Mouse (Mus musculus): ENCODE results near the gene Capzb. TPM values are rescaled to one million over a fixed set of nuclear protein-coding genes. Genes with fewer than 3 reads are reported as not detected.
A peak's percentile ranks its signal among the peaks of the same experiment; 100 is the strongest.

Capzb gene
- polyA plus RNA-seq, 1 experiment from 2014 or later = 218 TPM

- Histone ChIP-seq H3K4me3 (ENCODE audit: low read depth, low read length) (no peak overlapping the region), H3K27me3 (ENCODE audit: control insufficient read depth, insufficient read depth, low read length) (no peaks in the 10 kb centered on the region), H3K9me3 (ENCODE audit: control insufficient read depth, low read length) (no peaks in the 10 kb centered on the region), H3K27ac (ENCODE audit: low read depth, low read length) (no peak overlapping the region), H3K4me2 (ENCODE audit: low read depth, low read length) (no peak overlapping the region), H3K36me3 (ENCODE audit: control insufficient read depth, insufficient read depth, low read length) (no peaks in the 10 kb centered on the region), H3K9ac (replicated peaks; ENCODE audit: low read depth, low read length) (no peak overlapping the region), H3K4me1 (ENCODE audit: control insufficient read depth, insufficient read depth, low read length) (0 out of 2 replicates have a peak, but pooled peaks cover 2% of the 10 kb centered on the region)
- no peak for ATAC-seq (ENCODE audit: low read depth)
- WGBS = 64% methylated on average over 7 of the region's 7 CpGs
Observed at GRCm38 (mm10) chr4:139202556-139202955, 9.9 kb downstream of the Capzb start.

GRCm38 (mm10) chr4:139203381-139203780 is 10.7 kb downstream of the Capzb start:
- ATAC-seq (ENCODE audit: low read depth) = no peak
- no peak overlapping the region for H3K9ac ChIP-seq (replicated peaks; ENCODE audit: low read depth, low read length)
- no peak overlapping the region for H3K4me2 ChIP-seq (ENCODE audit: low read depth, low read length)
- no peak overlapping the region for H3K4me3 ChIP-seq (ENCODE audit: low read depth, low read length)
- 82% methylated on average over 2 of the region's 2 CpGs for WGBS
- H3K9me3 ChIP-seq (ENCODE audit: control insufficient read depth, low read length) = no peaks in the 10 kb centered on the region
- H3K27ac ChIP-seq (ENCODE audit: low read depth, low read length) = no peak overlapping the region
- no peaks in the 10 kb centered on the region for H3K36me3 ChIP-seq (ENCODE audit: control insufficient read depth, insufficient read depth, low read length)
- H3K4me1 ChIP-seq (ENCODE audit: control insufficient read depth, insufficient read depth, low read length) = peaks cover 9% of the 10 kb centered on the region; the same call in 1 of the 2 replicates
- no peaks in the 10 kb centered on the region for H3K27me3 ChIP-seq (ENCODE audit: control insufficient read depth, insufficient read depth, low read length)

- H3K27ac ChIP-seq (ENCODE audit: low read depth, low read length) = no peak overlapping the region
- no peak overlapping the region for H3K9ac ChIP-seq (replicated peaks; ENCODE audit: low read depth, low read length)
- no peaks in the 10 kb centered on the region for H3K27me3 ChIP-seq (ENCODE audit: control insufficient read depth, insufficient read depth, low read length)
- 57% methylated on average over 5 of the region's 5 CpGs for WGBS
- H3K9me3 ChIP-seq (ENCODE audit: control insufficient read depth, low read length) = no peaks in the 10 kb centered on the region
- H3K36me3 ChIP-seq (ENCODE audit: control insufficient read depth, insufficient read depth, low read length) = no peaks in the 10 kb centered on the region
- H3K4me2 ChIP-seq (ENCODE audit: low read depth, low read length) = no peak overlapping the region
- H3K4me3 ChIP-seq (ENCODE audit: low read depth, low read length) = no peak overlapping the region
- peaks cover 17% of the 10 kb centered on the region for H3K4me1 ChIP-seq (ENCODE audit: control insufficient read depth, insufficient read depth, low read length)
- no peak for ATAC-seq (ENCODE audit: low read depth)
Observed at GRCm38 (mm10) chr4:139205842-139206241, 13.1 kb downstream of the Capzb start.

DNA sequence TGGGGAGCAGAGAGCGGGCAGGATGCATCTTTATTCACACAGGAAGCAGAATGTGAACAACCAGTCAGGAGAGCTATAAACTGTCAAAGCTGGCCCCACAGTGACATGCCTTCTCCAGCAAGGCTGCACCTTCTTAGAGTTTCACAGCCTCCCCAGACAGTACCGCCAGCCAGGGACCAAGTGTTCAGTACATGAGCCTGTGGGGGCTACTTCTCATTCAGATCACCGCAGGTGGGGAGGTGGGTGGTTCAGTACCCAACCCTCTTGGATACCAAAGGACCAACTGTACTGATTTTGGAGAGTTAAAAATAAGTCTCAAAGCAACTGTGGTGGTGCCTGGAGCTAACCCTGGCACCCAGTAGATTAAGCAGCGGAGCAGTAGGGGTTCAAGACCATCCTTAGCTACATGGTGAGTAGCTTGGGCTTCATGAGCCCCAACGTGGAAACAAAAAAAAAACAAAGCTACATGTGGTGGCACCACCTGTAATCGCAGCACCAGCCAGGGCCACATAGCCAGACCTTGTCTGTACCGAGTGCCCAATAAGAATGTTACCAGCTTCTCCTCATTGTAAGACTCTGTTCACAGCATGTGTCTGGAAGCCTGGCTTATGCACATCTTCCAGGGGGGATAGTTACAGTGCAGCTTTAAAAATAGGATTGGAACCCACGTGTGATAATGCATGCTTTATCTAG is 13.8 kb downstream of the Capzb start:
- ATAC-seq (ENCODE audit: low read depth) = no peak
- H3K36me3 ChIP-seq (ENCODE audit: control insufficient read depth, insufficient read depth, low read length) = no peaks in the 10 kb centered on the region

GRCm38 (mm10) chr4:139208236-139209129 is 15.8 kb downstream of the Capzb start:
- Histone ChIP-seq H3K4me2 (ENCODE audit: low read depth, low read length) (no peak overlapping the region), H3K36me3 (ENCODE audit: control insufficient read depth, insufficient read depth, low read length) (no peaks in the 10 kb centered on the region), H3K27me3 (ENCODE audit: control insufficient read depth, insufficient read depth, low read length) (no peaks in the 10 kb centered on the region), H3K4me1 (ENCODE audit: control insufficient read depth, insufficient read depth, low read length) (peaks cover 17% of the 10 kb centered on the region), H3K27ac (ENCODE audit: low read depth, low read length) (peak overlapping the region; percentile 16), H3K9ac (replicated peaks; ENCODE audit: low read depth, low read length) (no peak overlapping the region), H3K9me3 (ENCODE audit: control insufficient read depth, low read length) (no peaks in the 10 kb centered on the region), H3K4me3 (ENCODE audit: low read depth, low read length) (no peak overlapping the region)
- ATAC-seq (ENCODE audit: low read depth) = no peak
- 67% methylated on average over 9 of the region's 9 CpGs for WGBS

More for the DNA sequence above, 13.8 kb downstream of the Capzb start:
- Histone ChIP-seq H3K27ac (ENCODE audit: low read depth, low read length) (no peak overlapping the region), H3K27me3 (ENCODE audit: control insufficient read depth, insufficient read depth, low read length) (no peaks in the 10 kb centered on the region), H3K9ac (replicated peaks; ENCODE audit: low read depth, low read length) (no peak overlapping the region), H3K9me3 (ENCODE audit: control insufficient read depth, low read length) (no peaks in the 10 kb centered on the region), H3K4me2 (ENCODE audit: low read depth, low read length) (no peak overlapping the region), H3K4me3 (ENCODE audit: low read depth, low read length) (no peak overlapping the region), H3K4me1 (ENCODE audit: control insufficient read depth, insufficient read depth, low read length) (peaks cover 17% of the 10 kb centered on the region)
- 92% methylated on average over 8 of the region's 8 CpGs for WGBS

DNA sequence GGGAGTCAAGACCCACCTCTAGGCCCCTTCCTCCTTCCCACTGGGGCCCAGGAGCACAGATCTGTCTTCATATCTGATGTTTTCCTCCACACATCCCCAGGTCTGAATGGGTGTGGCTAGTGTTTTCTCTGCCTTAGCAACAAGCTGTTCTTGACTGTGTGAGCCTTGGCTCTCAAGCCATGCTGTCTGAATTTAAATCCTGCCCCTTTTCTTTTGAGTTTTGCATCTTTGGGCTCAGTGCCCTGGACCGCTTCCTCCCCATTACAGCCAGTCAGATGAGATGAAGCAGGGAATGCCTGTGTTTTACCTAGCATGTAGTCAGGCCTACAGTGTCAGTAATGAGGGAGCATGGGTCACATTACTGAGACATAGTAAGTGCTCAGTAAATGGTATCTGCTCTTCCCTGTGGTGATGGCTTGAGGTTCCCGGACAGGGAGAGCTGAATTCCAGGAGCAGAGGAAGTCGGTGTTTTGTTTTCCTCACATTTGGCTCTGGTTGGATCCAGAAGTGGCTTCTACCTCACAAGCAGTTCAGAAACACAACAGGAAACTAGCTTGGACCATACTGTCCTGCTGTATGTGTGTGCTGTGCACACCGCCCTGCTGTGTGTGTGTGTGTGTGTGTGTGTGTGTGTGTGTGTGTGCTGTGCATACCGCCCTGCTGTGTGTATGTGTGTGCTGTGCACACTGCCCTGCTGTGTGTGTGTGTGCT is 16.6 kb downstream of the Capzb start:
- Histone ChIP-seq H3K9ac (replicated peaks; ENCODE audit: low read depth, low read length) (no peak overlapping the region), H3K9me3 (ENCODE audit: control insufficient read depth, low read length) (no peaks in the 10 kb centered on the region), H3K27me3 (ENCODE audit: control insufficient read depth, insufficient read depth, low read length) (no peaks in the 10 kb centered on the region), H3K4me1 (ENCODE audit: control insufficient read depth, insufficient read depth, low read length) (peaks cover 17% of the 10 kb centered on the region), H3K27ac (ENCODE audit: low read depth, low read length) (peak overlapping the region; percentile 16), H3K36me3 (ENCODE audit: control insufficient read depth, insufficient read depth, low read length) (no peaks in the 10 kb centered on the region), H3K4me2 (ENCODE audit: low read depth, low read length) (no peak overlapping the region), H3K4me3 (ENCODE audit: low read depth, low read length) (no peak overlapping the region)
- ATAC-seq (ENCODE audit: low read depth) = no peak
- WGBS = 72% methylated on average over 5 of the region's 5 CpGs

- H3K27ac ChIP-seq (ENCODE audit: low read depth, low read length) = no peak overlapping the region
- no peak overlapping the region for H3K4me2 ChIP-seq (ENCODE audit: low read depth, low read length)
- ATAC-seq (ENCODE audit: low read depth) = no peak
- H3K9me3 ChIP-seq (ENCODE audit: control insufficient read depth, low read length) = no peaks in the 10 kb centered on the region
- H3K4me1 ChIP-seq (ENCODE audit: control insufficient read depth, insufficient read depth, low read length) = peaks cover 22% of the 10 kb centered on the region
- 75% methylated on average over 17 of the region's 17 CpGs for WGBS
- no peaks in the 10 kb centered on the region for H3K36me3 ChIP-seq (ENCODE audit: control insufficient read depth, insufficient read depth, low read length)
- H3K27me3 ChIP-seq (ENCODE audit: control insufficient read depth, insufficient read depth, low read length) = no peaks in the 10 kb centered on the region
- no peak overlapping the region for H3K9ac ChIP-seq (replicated peaks; ENCODE audit: low read depth, low read length)
- no peak overlapping the region for H3K4me3 ChIP-seq (ENCODE audit: low read depth, low read length)
Observed at GRCm38 (mm10) chr4:139211975-139212831, 19.5 kb downstream of the Capzb start.

DNA sequence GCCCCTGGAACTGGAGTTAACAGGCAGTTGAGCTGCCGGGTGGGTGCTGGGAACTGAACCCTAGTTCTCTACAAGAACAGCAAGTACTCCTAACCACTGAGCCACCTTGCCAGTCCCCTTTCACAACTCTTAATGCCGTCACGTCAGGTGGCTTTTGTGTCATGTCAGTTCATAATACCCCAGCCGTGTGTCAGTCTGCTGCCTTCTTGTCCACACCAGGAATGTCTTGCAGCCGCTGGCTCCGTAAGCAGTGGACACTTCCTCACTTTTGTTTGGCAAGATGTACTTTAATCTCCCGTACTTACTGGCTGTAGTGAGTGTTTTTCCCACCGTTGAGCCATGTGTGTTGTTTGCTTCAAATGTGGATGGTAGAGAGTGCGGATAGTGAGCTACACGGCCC is 20.4 kb downstream of the Capzb start:
- 89% methylated on average over 10 of the region's 10 CpGs for WGBS
- H3K4me2 ChIP-seq (ENCODE audit: low read depth, low read length) = no peak overlapping the region
- H3K4me3 ChIP-seq (ENCODE audit: low read depth, low read length) = no peak overlapping the region
- no peaks in the 10 kb centered on the region for H3K9me3 ChIP-seq (ENCODE audit: control insufficient read depth, low read length)
- ATAC-seq (ENCODE audit: low read depth) = no peak
- H3K27me3 ChIP-seq (ENCODE audit: control insufficient read depth, insufficient read depth, low read length) = no peaks in the 10 kb centered on the region
- H3K27ac ChIP-seq (ENCODE audit: low read depth, low read length) = no peak overlapping the region
- H3K9ac ChIP-seq (replicated peaks; ENCODE audit: low read depth, low read length) = no peak overlapping the region
- no peaks in the 10 kb centered on the region for H3K36me3 ChIP-seq (ENCODE audit: control insufficient read depth, insufficient read depth, low read length)
- H3K4me1 ChIP-seq (ENCODE audit: control insufficient read depth, insufficient read depth, low read length) = peaks cover 15% of the 10 kb centered on the region
